Mouse (Mus musculus) WW6 (cell line): ENCODE measurements around the gene Dmac2.

ENCODE experiments used
- DNase-seq: peaks from one replicate; pipeline ENCODE4 v3.0.0-alpha.2; 2013; ENCODE audit warnings: low read depth, low spot score

Dmac2 gene

GRCm38 (mm10) chr7:25652244-25652759 is 33.1 kb downstream of the Dmac2 start:
- DNase-seq = no peak

- DNase-seq = no peak
Observed at GRCm38 (mm10) chr7:25655601-25656428, 36.6 kb downstream of the Dmac2 start.

- DNase-seq = no peak
Observed at GRCm38 (mm10) chr7:25657785-25658184, 38.6 kb downstream of the Dmac2 start.

GRCm38 (mm10) chr7:25658657-25659472 is 39.7 kb downstream of the Dmac2 start, which contains the start of the genes Bckdha and Exosc5:
TSS of gene Bckdha (minus strand) at chr7:25658981.
TSS of gene Exosc5 (plus strand) at chr7:25659164.
- peak; percentile 96 for DNase-seq

GRCm38 (mm10) chr7:25666381-25666780 is 47.2 kb downstream of the Dmac2 start:
- DNase-seq = no peak

- DNase-seq = no peak
Observed at GRCm38 (mm10) chr7:25669158-25669557, 49.9 kb downstream of the Dmac2 start.

- DNase-seq = no peak
Observed at GRCm38 (mm10) chr7:25669631-25670030, 50.4 kb downstream of the Dmac2 start.

- DNase-seq = no peak
Observed at GRCm38 (mm10) chr7:25670096-25670495, 50.9 kb downstream of the Dmac2 start.

GRCm38 (mm10) chr7:25671686-25672085 is 52.5 kb downstream of the Dmac2 start:
- DNase-seq = no peak

GRCm38 (mm10) chr7:25672442-25672841 is 53.2 kb downstream of the Dmac2 start:
- no peak for DNase-seq

- DNase-seq = no peak
Observed at GRCm38 (mm10) chr7:25674297-25674696, 55.1 kb downstream of the Dmac2 start.

GRCm38 (mm10) chr7:25674719-25675300 is 55.6 kb downstream of the Dmac2 start, which contains the start of gene Tmem91:
TSS of gene Tmem91 (minus strand) at chr7:25675166.
- DNase-seq = no peak
